Mouse (Mus musculus) intestine, embryonic 14.5 days (tissue): ENCODE measurements around the gene 1700025G04Rik. TPM values are rescaled to one million over a fixed set of nuclear protein-coding genes. Genes with fewer than 3 reads are reported as not detected.

Experiments
- ATAC-seq: fragments of 200-750 bp; cut with Nextera tagmentation; replicated peaks from 2 replicates; pipeline ENCODE4 v1.8.0; 2017; ENCODE audit warnings: low read depth, moderate number of reproducible peaks, moderate TSS enrichment, moderate library complexity; ENCODE audit not compliant: low FRiP score, low TSS enrichment
- DNase-seq: peaks from one replicate; pipeline ENCODE4 v3.0.0-alpha.2; 2018; ENCODE audit warnings: low spot score
- H3K27ac ChIP-seq: fragments of 300-500 bp; sonication (generic); 2 replicates; pipeline ENCODE4 v1.5.1; 2014; ENCODE audit warnings: low read depth, mild to moderate bottlenecking, control low read depth
- H3K27me3 ChIP-seq: fragments of 300-500 bp; sonication (generic); replicated peaks from 2 replicates; pipeline ENCODE4 v1.6.1; 2014; ENCODE audit warnings: low read length, control low read depth; ENCODE audit not compliant: control insufficient read depth, insufficient read depth
- H3K36me3 ChIP-seq: fragments of 300-500 bp; sonication (generic); 2 replicates; pipeline ENCODE4 v1.6.1; 2014; ENCODE audit warnings: low read length, control low read depth; ENCODE audit not compliant: control insufficient read depth, insufficient read depth
- H3K4me1 ChIP-seq: fragments of 300-500 bp; sonication (generic); replicated peaks from 2 replicates; pipeline ENCODE4 v1.6.1; 2014; ENCODE audit warnings: low read length, control low read depth, mixed read lengths; ENCODE audit not compliant: control insufficient read depth, insufficient read depth
- H3K4me2 ChIP-seq: fragments of 300-500 bp; sonication (generic); 2 replicates; pipeline ENCODE4 v1.6.1; 2014; ENCODE audit warnings: low read length
- H3K4me3 ChIP-seq: fragments of 300-500 bp; sonication (generic); 2 replicates; pipeline ENCODE4 v1.5.1; 2014; ENCODE audit warnings: low read depth, low read length, control low read depth, mixed read lengths
- H3K9ac ChIP-seq: fragments of 300-500 bp; sonication (generic); 2 replicates; pipeline ENCODE4 v1.6.1; 2014; ENCODE audit warnings: mild to moderate bottlenecking, low read length
- H3K9me3 ChIP-seq: fragments of 300-500 bp; sonication (generic); 2 replicates; pipeline ENCODE4 v1.6.1; 2016; ENCODE audit warnings: low read length, control low read depth; ENCODE audit not compliant: control insufficient read depth
- WGBS: fragments of 180-500 bp; shearing (Covaris S2); extraction: QIAGEN DNeasy Blood & Tissue Kit; methylation state at CpG from one replicate; pipeline ENCODE4 v1.1.7; 2014; 5-methylcytosine and 5-hydroxymethylcytosine counted together
- polyA plus RNA-seq: library from polyadenylated mRNA; unstranded; fragments of >200 nt; fragmentation: Nextera tagmentation; extraction: Ambion mirVana; gene quantifications from 2 replicates; pipeline ENCODE4 v1.2.1, GENCODE M21; 2014

The 1700025G04Rik gene
- polyA plus RNA-seq, 1 experiment from 2014 or later = 27.7 TPM

- ATAC-seq (no peak), DNase-seq (peak; percentile 48)
- H3K36me3 ChIP-seq = no peaks in the 10 kb centered on the region
- no peaks in the 10 kb centered on the region for H3K9me3 ChIP-seq
- no peak overlapping the region for H3K9ac ChIP-seq
- no peaks in the 10 kb centered on the region for H3K27me3 ChIP-seq
- H3K4me1 ChIP-seq = peaks cover 12% of the 10 kb centered on the region
- H3K4me2 ChIP-seq = no peak overlapping the region
- H3K4me3 ChIP-seq = no peak overlapping the region
- 55% methylated on average over 8 of the region's 8 CpGs for WGBS
- H3K27ac ChIP-seq = no peak overlapping the region
Observed at GRCm38 (mm10) chr1:152081954-152082711, 7.8 kb downstream of the 1700025G04Rik start.

- no peak overlapping the region for H3K4me3 ChIP-seq
- H3K27me3 ChIP-seq = no peaks in the 10 kb centered on the region
- peak; percentile 9 for DNase-seq
- ATAC-seq = no peak
- H3K9me3 ChIP-seq = no peaks in the 10 kb centered on the region
- H3K4me2 ChIP-seq = no peak overlapping the region
- H3K9ac ChIP-seq = no peak overlapping the region
- H3K36me3 ChIP-seq = no peaks in the 10 kb centered on the region
- 94% methylated on average over 7 of the region's 7 CpGs for WGBS
- no peak overlapping the region for H3K27ac ChIP-seq
- H3K4me1 ChIP-seq = peaks cover 16% of the 10 kb centered on the region
Observed at GRCm38 (mm10) chr1:152081121-152081520, 8.8 kb downstream of the 1700025G04Rik start.

GRCm38 (mm10) chr1:152080244-152080643, 9.7 kb downstream of the 1700025G04Rik start:
- H3K4me2 ChIP-seq = no peak overlapping the region
- no peak for DNase-seq
- H3K9me3 ChIP-seq = no peaks in the 10 kb centered on the region
- 79% methylated on average over 6 of the region's 6 CpGs for WGBS
- no peak overlapping the region for H3K9ac ChIP-seq
- H3K27ac ChIP-seq = no peak overlapping the region
- H3K4me1 ChIP-seq = peaks cover 18% of the 10 kb centered on the region
- no peak overlapping the region for H3K4me3 ChIP-seq
- H3K36me3 ChIP-seq = no peaks in the 10 kb centered on the region
- no peaks in the 10 kb centered on the region for H3K27me3 ChIP-seq
- no peak for ATAC-seq

- H3K27ac ChIP-seq = no peak overlapping the region
- DNase-seq (no peak), ATAC-seq (no peak)
- H3K9ac ChIP-seq = no peak overlapping the region
- H3K4me1 ChIP-seq = peaks cover 16% of the 10 kb centered on the region; the same call in 1 of the 2 replicates
- H3K27me3 ChIP-seq = no peaks in the 10 kb centered on the region
- H3K4me2 ChIP-seq = no peak overlapping the region
- H3K36me3 ChIP-seq = no peaks in the 10 kb centered on the region
- no peaks in the 10 kb centered on the region for H3K9me3 ChIP-seq
- WGBS = 68% methylated on average over 11 of the region's 11 CpGs
- no peak overlapping the region for H3K4me3 ChIP-seq
Observed at GRCm38 (mm10) chr1:152077171-152077715, 12.7 kb downstream of the 1700025G04Rik start.

- H3K4me1 ChIP-seq = peaks cover 16% of the 10 kb centered on the region; the same call in 1 of the 2 replicates
- 66% methylated on average over 14 of the region's 14 CpGs for WGBS
- H3K4me3 ChIP-seq = no peak overlapping the region
- DNase-seq (no peak), ATAC-seq (no peak)
- H3K36me3 ChIP-seq = no peaks in the 10 kb centered on the region
- no peak overlapping the region for H3K27ac ChIP-seq
- no peaks in the 10 kb centered on the region for H3K9me3 ChIP-seq
- H3K9ac ChIP-seq = no peak overlapping the region
- no peak overlapping the region for H3K4me2 ChIP-seq
- H3K27me3 ChIP-seq = no peaks in the 10 kb centered on the region
Observed at GRCm38 (mm10) chr1:152076222-152076845, 13.6 kb downstream of the 1700025G04Rik start.

GRCm38 (mm10) chr1:152075725-152076124, 14.2 kb downstream of the 1700025G04Rik start:
- no peaks in the 10 kb centered on the region for H3K36me3 ChIP-seq
- H3K4me2 ChIP-seq = no peak overlapping the region
- no peak overlapping the region for H3K4me3 ChIP-seq
- H3K4me1 ChIP-seq = peaks cover 16% of the 10 kb centered on the region; the same call in 1 of the 2 replicates
- no peak for ATAC-seq
- H3K27me3 ChIP-seq = no peaks in the 10 kb centered on the region
- H3K9me3 ChIP-seq = no peaks in the 10 kb centered on the region
- no peak overlapping the region for H3K27ac ChIP-seq
- no peak overlapping the region for H3K9ac ChIP-seq
- 95% methylated on average over 6 of the region's 6 CpGs for WGBS
- no peak for DNase-seq

- DNase-seq (no peak), ATAC-seq (no peak)
- WGBS = 83% methylated on average over 4 of the region's 4 CpGs
- Histone ChIP-seq H3K27me3 (no peaks in the 10 kb centered on the region), H3K4me1 (peaks cover 9% of the 10 kb centered on the region; the same call in 1 of the 2 replicates), H3K4me2 (no peak overlapping the region), H3K36me3 (no peaks in the 10 kb centered on the region), H3K27ac (no peak overlapping the region), H3K9ac (no peak overlapping the region), H3K9me3 (no peaks in the 10 kb centered on the region), H3K4me3 (no peak overlapping the region)
Observed at GRCm38 (mm10) chr1:152070441-152070840, 19.5 kb downstream of the 1700025G04Rik start.

GRCm38 (mm10) chr1:152069745-152070144, 20.2 kb downstream of the 1700025G04Rik start:
- no peak overlapping the region for H3K4me3 ChIP-seq
- no peaks in the 10 kb centered on the region for H3K36me3 ChIP-seq
- H3K9ac ChIP-seq = no peak overlapping the region
- no peak overlapping the region for H3K4me2 ChIP-seq
- no peaks in the 10 kb centered on the region for H3K27me3 ChIP-seq
- no peaks in the 10 kb centered on the region for H3K9me3 ChIP-seq
- ATAC-seq = no peak
- WGBS = 84% methylated on average over 7 of the region's 7 CpGs
- H3K27ac ChIP-seq = no peak overlapping the region
- peaks cover 9% of the 10 kb centered on the region; the same call in 1 of the 2 replicates for H3K4me1 ChIP-seq
- no peak for DNase-seq
